Mouse (Mus musculus) stomach, postnatal 0 days (tissue): ENCODE results near the gene Phactr1.

Experiments
- CTCF ChIP-seq: IDR thresholded peaks from 2 replicates; pipeline ENCODE4 v1.5.1; 2016; ENCODE audit warnings: antibody characterized with exemption, low read depth, mild to moderate bottlenecking, moderate library complexity
- EP300 ChIP-seq: optimal IDR thresholded peaks from 2 replicates; pipeline ENCODE3; 2016; ENCODE audit warnings: antibody characterized with exemption

DNA sequence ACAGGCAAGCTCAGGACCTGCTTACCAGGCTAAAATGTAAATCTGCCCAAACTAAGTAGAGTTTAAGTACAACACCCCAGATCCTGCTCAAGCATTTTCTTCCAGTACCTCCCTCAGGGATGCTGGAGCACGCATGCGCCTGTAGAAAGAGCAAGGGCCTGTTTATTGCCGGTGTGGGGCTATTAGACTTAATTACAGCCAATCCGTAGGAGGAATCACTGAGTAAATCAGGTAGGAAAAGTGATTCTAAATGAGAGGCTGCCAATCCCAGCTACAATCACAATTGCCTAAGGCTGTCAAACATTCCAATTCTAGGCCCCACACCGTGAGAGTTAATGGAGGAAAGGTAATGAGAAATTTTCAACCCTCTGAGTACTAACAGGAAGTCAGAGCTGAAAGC is 477.9 kb downstream of the Phactr1 start:
- TF ChIP-seq CTCF = no peak
- TF ChIP-seq EP300 = no peak
